Mouse (Mus musculus) neural tube, embryonic 15.5 days (tissue): ENCODE measurements around the gene 9530077C05Rik. TPM values are rescaled to one million over a fixed set of nuclear protein-coding genes. Genes with fewer than 3 reads are reported as not detected.

Source experiments
- ATAC-seq: fragments of 200-750 bp; cut with Nextera tagmentation; 2 replicates; pipeline ENCODE4 v1.8.0; 2017; ENCODE audit warnings: mild to moderate bottlenecking, moderate TSS enrichment, moderate library complexity; ENCODE audit not compliant: low FRiP score
- H3K27ac ChIP-seq: fragments of 300-500 bp; sonication (generic); replicated peaks from 2 replicates; pipeline ENCODE4 v1.5.1; 2015; ENCODE audit warnings: mild to moderate bottlenecking, inconsistent platforms
- H3K27me3 ChIP-seq: fragments of 300-500 bp; sonication (generic); replicated peaks from 2 replicates; pipeline ENCODE4 v1.6.1; 2015; ENCODE audit warnings: inconsistent platforms
- H3K36me3 ChIP-seq: fragments of 300-500 bp; sonication (generic); 2 replicates; pipeline ENCODE4 v1.6.1; 2015; ENCODE audit warnings: inconsistent platforms
- H3K4me1 ChIP-seq: fragments of 300-500 bp; sonication (generic); 2 replicates; pipeline ENCODE4 v1.6.1; 2015; ENCODE audit warnings: inconsistent platforms
- H3K4me2 ChIP-seq: fragments of 300-500 bp; sonication (generic); 2 replicates; pipeline ENCODE4 v1.6.1; 2015; ENCODE audit warnings: inconsistent platforms, mild to moderate bottlenecking, moderate library complexity
- H3K4me3 ChIP-seq: fragments of 300-500 bp; sonication (generic); replicated peaks from 2 replicates; pipeline ENCODE4 v1.5.1; 2015; ENCODE audit warnings: mild to moderate bottlenecking, inconsistent platforms
- H3K9ac ChIP-seq: fragments of 300-500 bp; sonication (generic); replicated peaks from 2 replicates; pipeline ENCODE4 v1.6.1; 2015; ENCODE audit warnings: mild to moderate bottlenecking, inconsistent platforms
- H3K9me3 ChIP-seq: fragments of 300-500 bp; sonication (generic); replicated peaks from 2 replicates; pipeline ENCODE4 v1.6.1; 2016; ENCODE audit warnings: inconsistent platforms
- WGBS: fragments of 180-500 bp; shearing (Covaris S2); methylation state at CpG from one replicate; pipeline ENCODE4 v1.1.7; 2015; ENCODE audit warnings: mixed read lengths; 5-methylcytosine and 5-hydroxymethylcytosine counted together
- polyA plus RNA-seq: library from polyadenylated mRNA; unstranded; fragments of >200 nt; fragmentation: Nextera tagmentation; extraction: Ambion mirVana; gene quantifications from 2 replicates; pipeline ENCODE4 v1.2.1, GENCODE M21; 2015

Gene 9530077C05Rik
- polyA plus RNA-seq: 14.8 and 15.0 TPM in 2 replicates

DNA sequence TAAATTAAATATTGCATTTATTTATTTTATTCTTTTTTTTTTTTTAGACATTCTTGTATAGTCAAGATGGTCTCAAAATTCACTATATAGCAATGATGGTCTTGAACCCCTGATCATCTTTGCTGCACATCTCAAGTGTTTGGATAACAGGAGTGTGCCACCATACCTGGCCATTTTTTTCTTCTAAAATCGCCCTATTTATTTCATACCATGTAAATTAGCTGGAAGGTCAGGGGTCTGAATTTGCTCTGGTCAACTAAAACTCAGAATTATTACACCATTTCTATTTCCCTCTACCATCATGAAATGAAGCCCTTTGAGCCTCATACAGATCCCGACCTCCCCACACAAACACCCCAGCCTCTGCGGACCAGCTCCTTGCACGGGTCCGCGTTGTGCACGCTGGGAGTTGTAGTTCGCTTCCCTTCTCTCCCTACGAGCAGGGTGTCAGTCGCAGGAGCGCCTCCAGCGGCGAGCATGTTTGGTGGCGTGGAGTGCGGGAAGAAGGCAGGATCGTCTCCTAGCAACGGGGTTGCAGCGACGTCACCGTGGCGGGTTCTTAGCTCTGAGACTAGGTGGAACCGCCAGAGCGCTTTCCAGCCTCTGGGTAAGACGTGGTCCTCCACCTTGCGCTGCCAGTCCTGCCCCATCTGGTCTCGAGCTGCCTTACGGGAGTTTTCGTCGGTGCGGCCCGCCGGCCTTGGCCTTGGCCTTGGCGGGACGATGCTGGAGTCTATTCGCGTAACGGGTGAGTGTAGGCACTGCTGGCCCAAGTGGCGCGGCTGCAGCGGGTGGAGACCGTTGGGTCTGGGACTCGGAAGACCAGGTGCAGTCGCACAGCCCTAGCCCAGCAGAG is at the start of gene 9530077C05Rik:
9530077C05Rik (plus strand) TSS at position 512 of the 856 bp plus-strand sequence.
- Histone ChIP-seq H3K4me2 (peak within 1 kb of the TSS; percentile 61), H3K9ac (peak within 1 kb of the TSS; percentile 68), H3K36me3 (no peaks in the 10 kb centered on the region), H3K4me3 (peak within 1 kb of the TSS; percentile 71), H3K27me3 (no peaks in the 10 kb centered on the region), H3K9me3 (no peaks in the 10 kb centered on the region), H3K4me1 (peaks cover 4% of the 10 kb centered on the region; the same call in 1 of the 2 replicates), H3K27ac (peak within 1 kb of the TSS; percentile 85)
- peak; percentile 98 for ATAC-seq
- WGBS: under 1% methylated on average over 43 of the region's 43 CpGs

GRCm38 (mm10) chr9:22366221-22366620 is 45.1 kb upstream of the 9530077C05Rik start:
- no peaks in the 10 kb centered on the region for H3K36me3 ChIP-seq
- ATAC-seq: no peak
- no peaks in the 10 kb centered on the region for H3K9me3 ChIP-seq
- WGBS: 91% methylated on average over 2 of the region's 2 CpGs
- H3K9ac ChIP-seq: no peak overlapping the region
- no peaks in the 10 kb centered on the region for H3K4me1 ChIP-seq
- no peak overlapping the region for H3K27ac ChIP-seq
- H3K4me2 ChIP-seq: no peak overlapping the region
- H3K27me3 ChIP-seq: no peaks in the 10 kb centered on the region
- H3K4me3 ChIP-seq: no peak overlapping the region

DNA sequence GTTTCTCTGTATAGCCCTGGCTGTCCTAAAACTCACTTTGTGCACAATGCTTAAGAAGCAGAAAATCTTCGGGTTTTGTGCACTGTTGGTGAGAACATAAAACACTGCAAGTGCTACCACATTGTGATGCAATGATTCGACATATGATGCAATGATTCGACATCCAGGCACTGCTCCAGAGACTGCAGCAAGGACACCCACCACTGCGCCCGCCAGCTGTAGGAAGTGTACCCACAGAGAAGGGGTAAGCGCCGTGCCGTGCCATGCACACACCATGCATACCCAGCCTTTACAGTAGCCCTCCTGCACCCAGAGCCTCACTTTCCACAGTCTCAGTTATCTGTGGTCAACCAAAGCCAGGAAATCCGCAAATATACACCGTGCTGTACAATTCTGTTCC is 44.7 kb upstream of the 9530077C05Rik start:
- 94% methylated on average over 10 of the region's 10 CpGs for WGBS
- no peak overlapping the region for H3K4me3 ChIP-seq
- no peaks in the 10 kb centered on the region for H3K27me3 ChIP-seq
- no peaks in the 10 kb centered on the region for H3K9me3 ChIP-seq
- H3K9ac ChIP-seq: no peak overlapping the region
- no peaks in the 10 kb centered on the region for H3K4me1 ChIP-seq
- no peaks in the 10 kb centered on the region for H3K36me3 ChIP-seq
- no peak for ATAC-seq
- no peak overlapping the region for H3K4me2 ChIP-seq
- H3K27ac ChIP-seq: no peak overlapping the region

DNA sequence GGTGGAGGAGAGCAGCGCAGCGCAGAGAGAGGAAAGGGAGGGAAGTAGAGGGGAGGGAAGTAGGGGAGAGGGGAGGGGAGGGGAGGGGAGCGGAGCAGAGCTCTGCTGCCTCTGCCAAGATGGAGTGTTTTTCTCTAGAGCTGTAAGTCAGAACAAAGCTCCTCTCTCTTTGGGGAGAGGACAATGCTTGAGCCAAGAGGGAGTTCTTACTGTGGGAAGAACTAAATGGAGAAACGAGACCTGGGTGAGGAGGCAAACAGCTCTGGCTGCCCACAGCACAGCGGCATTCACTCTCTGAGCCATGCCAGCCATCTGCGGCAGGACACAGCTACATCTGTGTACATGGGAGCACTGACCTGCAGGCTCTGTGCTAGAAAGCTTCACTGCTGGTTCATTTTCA is 43.3 kb upstream of the 9530077C05Rik start:
- no peak overlapping the region for H3K4me2 ChIP-seq
- H3K9me3 ChIP-seq: no peaks in the 10 kb centered on the region
- 0 out of 2 replicates have a peak overlapping the region, but pooled peaks have one; percentile 37 for H3K27ac ChIP-seq
- H3K27me3 ChIP-seq: no peaks in the 10 kb centered on the region
- H3K4me1 ChIP-seq: no peaks in the 10 kb centered on the region
- no peak overlapping the region for H3K9ac ChIP-seq
- ATAC-seq: peak; percentile 38; the same call in 1 of the 2 replicates
- H3K4me3 ChIP-seq: no peak overlapping the region
- WGBS: 82% methylated on average over 6 of the region's 6 CpGs
- H3K36me3 ChIP-seq: no peaks in the 10 kb centered on the region

DNA sequence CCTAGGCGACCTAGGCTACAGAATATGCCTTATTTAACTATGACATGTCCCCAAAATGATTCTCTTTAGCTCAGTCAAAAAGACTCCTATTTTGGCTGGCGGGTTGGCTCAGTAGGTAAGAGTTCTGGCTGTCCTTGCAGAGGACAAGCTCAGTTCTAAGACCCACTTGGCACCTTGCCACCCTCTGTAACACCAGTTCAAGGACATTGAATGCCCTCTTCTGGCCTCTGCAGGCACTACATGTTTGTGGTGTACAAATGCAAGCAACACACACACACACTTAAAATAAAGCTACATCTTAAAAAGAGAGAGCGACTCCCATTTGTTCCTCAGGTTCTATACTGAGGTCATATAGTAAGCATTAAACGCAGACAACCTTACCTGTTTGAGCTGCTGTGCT is 38.6 kb upstream of the 9530077C05Rik start:
- no peak overlapping the region for H3K27ac ChIP-seq
- no peaks in the 10 kb centered on the region for H3K27me3 ChIP-seq
- no peak overlapping the region for H3K9ac ChIP-seq
- H3K4me2 ChIP-seq: no peak overlapping the region
- no peaks in the 10 kb centered on the region for H3K36me3 ChIP-seq
- 98% methylated on average over 4 of the region's 4 CpGs for WGBS
- ATAC-seq: no peak
- no peaks in the 10 kb centered on the region for H3K9me3 ChIP-seq
- no peak overlapping the region for H3K4me3 ChIP-seq
- no peaks in the 10 kb centered on the region for H3K4me1 ChIP-seq

GRCm38 (mm10) chr9:22376086-22376485 is 35.2 kb upstream of the 9530077C05Rik start:
- Histone ChIP-seq H3K9ac (no peak overlapping the region), H3K4me1 (no peaks in the 10 kb centered on the region), H3K27me3 (no peaks in the 10 kb centered on the region), H3K4me2 (no peak overlapping the region), H3K4me3 (no peak overlapping the region), H3K27ac (no peak overlapping the region), H3K9me3 (no peaks in the 10 kb centered on the region), H3K36me3 (no peaks in the 10 kb centered on the region)
- 82% methylated on average over 5 of the region's 5 CpGs for WGBS
- ATAC-seq: no peak

DNA sequence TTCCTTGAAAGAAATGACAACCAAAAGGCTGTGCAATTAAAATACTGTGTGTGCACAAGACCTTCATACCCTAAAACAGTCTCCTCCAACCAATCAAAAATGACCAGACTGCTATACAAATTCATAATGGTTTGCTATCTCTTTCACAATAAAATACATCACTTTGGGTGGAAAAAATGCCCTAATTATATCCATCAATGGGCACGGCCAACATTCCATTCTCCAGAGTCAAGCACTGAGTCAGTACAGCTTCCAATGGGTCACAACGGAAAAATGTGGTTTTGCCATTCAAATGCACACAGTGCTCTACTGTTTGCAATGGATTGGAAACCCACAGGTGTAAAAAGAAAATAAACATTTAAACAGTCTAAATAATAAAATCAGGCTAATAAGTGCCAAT is 25.4 kb upstream of the 9530077C05Rik start:
- no peaks in the 10 kb centered on the region for H3K36me3 ChIP-seq
- no peak overlapping the region for H3K4me3 ChIP-seq
- H3K4me1 ChIP-seq: peaks cover 14% of the 10 kb centered on the region
- 70% methylated on average over 2 of the region's 2 CpGs for WGBS
- H3K9ac ChIP-seq: no peak overlapping the region
- H3K4me2 ChIP-seq: no peak overlapping the region
- ATAC-seq: no peak
- H3K27ac ChIP-seq: no peak overlapping the region
- H3K27me3 ChIP-seq: no peaks in the 10 kb centered on the region
- H3K9me3 ChIP-seq: no peaks in the 10 kb centered on the region

DNA sequence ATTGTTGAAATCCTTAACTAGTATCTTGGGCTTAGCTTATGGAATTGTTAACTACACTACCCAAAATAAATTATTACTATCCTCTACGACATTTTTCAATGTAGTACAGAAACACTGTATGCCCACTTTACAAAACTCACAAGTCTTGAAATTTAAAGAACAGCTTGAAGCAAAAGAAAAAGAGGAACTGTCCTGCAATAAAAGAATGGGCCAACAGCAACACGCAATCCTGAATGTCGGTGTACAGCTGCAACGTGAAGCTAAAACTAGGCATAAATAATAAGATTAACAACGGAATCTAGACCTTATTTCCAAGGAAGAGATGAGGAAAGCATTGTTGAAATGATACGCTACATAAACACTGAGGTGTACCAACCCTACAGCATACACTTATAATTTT is 23.4 kb upstream of the 9530077C05Rik start:
- no peak for ATAC-seq
- Histone ChIP-seq H3K9me3 (no peaks in the 10 kb centered on the region), H3K27me3 (no peaks in the 10 kb centered on the region), H3K4me1 (peaks cover 14% of the 10 kb centered on the region), H3K4me3 (peak overlapping the region; percentile 55), H3K4me2 (peak overlapping the region; percentile 84), H3K27ac (no peak overlapping the region), H3K36me3 (no peaks in the 10 kb centered on the region), H3K9ac (no peak overlapping the region)
- WGBS: 22% methylated on average over 6 of the region's 6 CpGs

DNA sequence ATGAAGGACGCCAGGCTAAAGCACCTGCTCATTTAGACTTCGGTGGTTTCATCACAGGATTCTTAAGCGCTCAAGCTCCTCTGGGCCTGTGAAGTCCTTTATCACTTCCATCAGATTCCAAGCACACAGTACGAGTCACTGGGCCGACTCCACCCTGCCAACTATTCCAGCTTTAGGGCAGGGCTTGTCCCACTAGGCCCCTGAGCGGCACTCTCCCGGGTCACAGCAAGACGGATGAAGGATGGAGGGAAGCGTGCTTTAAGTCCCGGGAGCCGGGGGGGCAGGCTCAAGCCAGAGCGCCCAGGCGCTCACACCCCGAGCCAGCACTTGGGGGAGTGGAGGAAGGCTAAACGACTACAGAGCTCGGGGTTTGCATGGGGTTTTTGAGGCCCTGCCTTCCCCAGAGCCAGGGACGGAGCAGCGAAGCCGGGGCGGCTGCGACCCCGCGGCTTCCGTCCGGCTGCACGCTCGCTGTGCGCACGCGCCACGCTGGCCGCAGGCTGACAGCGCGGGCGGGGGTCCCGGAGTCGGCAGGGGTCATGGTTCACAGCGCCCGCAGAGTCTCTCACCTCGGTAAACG is 22.8 kb upstream of the 9530077C05Rik start:
- peak overlapping the region; percentile 51 for H3K27ac ChIP-seq
- peaks cover 14% of the 10 kb centered on the region for H3K4me1 ChIP-seq
- no peaks in the 10 kb centered on the region for H3K36me3 ChIP-seq
- peak overlapping the region; percentile 55 for H3K4me3 ChIP-seq
- WGBS: under 1% methylated on average over 41 of the region's 41 CpGs
- no peaks in the 10 kb centered on the region for H3K9me3 ChIP-seq
- ATAC-seq: peak; percentile 84
- no peaks in the 10 kb centered on the region for H3K27me3 ChIP-seq
- H3K4me2 ChIP-seq: peak overlapping the region; percentile 84
- H3K9ac ChIP-seq: peak overlapping the region; percentile 47

- no peaks in the 10 kb centered on the region for H3K9me3 ChIP-seq
- H3K36me3 ChIP-seq: no peaks in the 10 kb centered on the region
- peak within 1 kb of the TSS; percentile 55 for H3K4me3 ChIP-seq
- under 1% methylated on average over 43 of the region's 44 CpGs for WGBS
- H3K27ac ChIP-seq: peak within 1 kb of the TSS; percentile 81
- H3K9ac ChIP-seq: peak within 1 kb of the TSS; percentile 69
- peaks cover 14% of the 10 kb centered on the region for H3K4me1 ChIP-seq
- H3K4me2 ChIP-seq: peak within 1 kb of the TSS; percentile 84
- H3K27me3 ChIP-seq: no peaks in the 10 kb centered on the region
- ATAC-seq: peak; percentile 96
Measured at GRCm38 (mm10) chr9:22389021-22389476, 22.3 kb upstream of the 9530077C05Rik start, which contains the start of gene Anln. Anln (minus strand) TSS chr9:22389188.

DNA sequence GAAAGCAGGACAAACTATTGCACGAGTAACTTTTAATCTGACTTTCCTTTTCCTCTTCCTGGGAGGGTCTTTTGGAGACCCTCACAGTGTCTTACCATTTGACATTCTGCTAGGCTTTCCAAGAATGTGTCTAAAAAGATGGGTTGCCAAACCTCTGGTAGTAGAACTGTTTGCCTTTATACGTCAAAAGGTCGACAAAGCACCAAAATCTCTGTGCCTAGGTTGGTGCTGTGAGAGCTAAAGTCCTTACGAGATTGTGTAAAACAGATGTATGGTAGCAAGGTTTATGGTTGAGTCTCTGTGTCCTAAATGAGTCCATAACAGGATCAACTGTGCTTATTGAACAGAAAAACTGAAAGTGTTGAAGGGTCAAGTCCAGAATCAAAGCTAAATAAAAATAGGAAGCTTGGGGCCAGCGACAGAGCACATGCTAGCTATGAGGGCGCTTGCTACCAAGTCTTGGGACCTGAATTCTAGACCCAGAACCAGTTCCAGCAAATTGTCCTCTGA is 21.5 kb upstream of the 9530077C05Rik start:
- no peaks in the 10 kb centered on the region for H3K9me3 ChIP-seq
- peak overlapping the region; percentile 69; the same call in 1 of the 2 replicates for H3K9ac ChIP-seq
- no peaks in the 10 kb centered on the region for H3K36me3 ChIP-seq
- peak overlapping the region; percentile 55 for H3K4me3 ChIP-seq
- H3K27me3 ChIP-seq: no peaks in the 10 kb centered on the region
- H3K4me1 ChIP-seq: peaks cover 14% of the 10 kb centered on the region
- 72% methylated on average over 6 of the region's 6 CpGs for WGBS
- peak overlapping the region; percentile 84 for H3K4me2 ChIP-seq
- ATAC-seq: peak; percentile 5; the same call in 1 of the 2 replicates
- H3K27ac ChIP-seq: peak overlapping the region; percentile 81
